Mouse (Mus musculus) stomach, postnatal 0 days (tissue): ENCODE results near the gene Clec2d. TPM values are rescaled to one million over a fixed set of nuclear protein-coding genes. Genes with fewer than 3 reads are reported as not detected.

Experiments used
- ATAC-seq: fragments of 200-750 bp; cut with Nextera tagmentation; 2 replicates; pipeline ENCODE4 v1.8.0; 2017; ENCODE audit not compliant: low FRiP score, low TSS enrichment
- DNase-seq: peaks from one replicate; pipeline ENCODE4 v3.0.0-alpha.2; 2016; ENCODE audit warnings: low spot score
- H3K27ac ChIP-seq: fragments of 300-500 bp; sonication (generic); replicated peaks from 2 replicates; pipeline ENCODE4 v1.5.1; 2014; ENCODE audit warnings: mild to moderate bottlenecking, control low read depth
- H3K27me3 ChIP-seq: fragments of 300-500 bp; sonication (generic); 2 replicates; pipeline ENCODE4 v1.6.1; 2014; ENCODE audit warnings: low read length; ENCODE audit not compliant: control insufficient read depth, insufficient read depth
- H3K36me3 ChIP-seq: fragments of 300-500 bp; sonication (generic); 2 replicates; pipeline ENCODE4 v1.6.1; 2014; ENCODE audit warnings: low read length, mixed read lengths; ENCODE audit not compliant: control insufficient read depth, insufficient read depth
- H3K4me1 ChIP-seq: fragments of 300-500 bp; sonication (generic); replicated peaks from 2 replicates; pipeline ENCODE4 v1.6.1; 2014; ENCODE audit warnings: antibody characterized with exemption; ENCODE audit not compliant: control insufficient read depth, insufficient read depth
- H3K4me2 ChIP-seq: fragments of 300-500 bp; sonication (generic); replicated peaks from 2 replicates; pipeline ENCODE4 v1.6.1; 2014; ENCODE audit warnings: low read depth, mild to moderate bottlenecking, control low read depth, moderate library complexity
- H3K4me3 ChIP-seq: fragments of 300-500 bp; sonication (generic); 2 replicates; pipeline ENCODE4 v1.5.1; 2014; ENCODE audit warnings: low read depth, low read length, control low read depth
- H3K9ac ChIP-seq: fragments of 300-500 bp; sonication (generic); 2 replicates; pipeline ENCODE4 v1.6.1; 2014; ENCODE audit warnings: mild to moderate bottlenecking, low read length, control low read depth, mixed read lengths
- H3K9me3 ChIP-seq: fragments of 300-500 bp; sonication (generic); 2 replicates; pipeline ENCODE4 v1.6.1; 2016; ENCODE audit warnings: low read length; ENCODE audit not compliant: control insufficient read depth
- CTCF ChIP-seq: IDR thresholded peaks from 2 replicates; pipeline ENCODE4 v1.5.1; 2016; ENCODE audit warnings: antibody characterized with exemption, low read depth, mild to moderate bottlenecking, moderate library complexity
- EP300 ChIP-seq: optimal IDR thresholded peaks from 2 replicates; pipeline ENCODE3; 2016; ENCODE audit warnings: antibody characterized with exemption
- WGBS: fragments of 180-500 bp; shearing (Covaris S2); extraction: QIAGEN DNeasy Blood & Tissue Kit; methylation state at CpG from one replicate; pipeline ENCODE4 v1.1.7; 2014; 5-methylcytosine and 5-hydroxymethylcytosine counted together
- polyA plus RNA-seq: library from polyadenylated mRNA; unstranded; fragments of >200 nt; fragmentation: Nextera tagmentation; extraction: Ambion mirVana; gene quantifications from 2 replicates; pipeline ENCODE4 v1.2.1, GENCODE M21; 2015

Gene Clec2d
- polyA plus RNA-seq, 1 experiment from 2014 or later, result 0.42 TPM

DNA sequence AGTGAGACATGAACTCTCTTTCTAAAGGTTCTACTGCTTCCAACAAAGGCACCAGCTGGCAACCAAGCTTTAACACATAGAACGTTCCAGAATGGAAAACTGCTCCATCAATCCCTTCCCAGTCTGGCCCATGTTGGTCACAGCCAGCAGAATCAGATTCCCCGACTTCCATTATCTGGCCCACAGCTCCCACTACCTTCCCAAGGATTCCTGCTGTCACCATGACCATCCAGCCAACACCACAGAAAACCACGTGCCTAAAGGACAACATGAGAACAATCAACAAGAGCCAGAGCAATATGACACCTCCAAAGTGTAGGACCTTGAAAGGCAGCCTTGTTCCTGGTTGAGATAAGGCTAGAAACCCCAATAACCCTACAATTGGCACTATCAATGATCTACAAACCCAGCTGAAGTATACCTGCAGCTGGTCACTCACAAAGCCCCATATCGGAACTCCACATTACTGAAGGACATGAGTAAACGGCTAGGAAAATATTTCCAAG lies 37.8 kb downstream of the Clec2d start:
- Histone ChIP-seq H3K27ac (0 out of 2 replicates have a peak overlapping the region, but pooled peaks have one; percentile 30), H3K4me2 (no peak overlapping the region), H3K4me1 (no peaks in the 10 kb centered on the region), H3K27me3 (no peaks in the 10 kb centered on the region), H3K4me3 (no peak overlapping the region), H3K9me3 (no peaks in the 10 kb centered on the region), H3K9ac (no peak overlapping the region), H3K36me3 (no peaks in the 10 kb centered on the region)
- 68% methylated on average over 5 of the region's 5 CpGs for WGBS
- DNase-seq (no peak), ATAC-seq (peak; percentile 75)
- no peak for TF ChIP-seq EP300
- TF ChIP-seq CTCF, result no peak

DNA sequence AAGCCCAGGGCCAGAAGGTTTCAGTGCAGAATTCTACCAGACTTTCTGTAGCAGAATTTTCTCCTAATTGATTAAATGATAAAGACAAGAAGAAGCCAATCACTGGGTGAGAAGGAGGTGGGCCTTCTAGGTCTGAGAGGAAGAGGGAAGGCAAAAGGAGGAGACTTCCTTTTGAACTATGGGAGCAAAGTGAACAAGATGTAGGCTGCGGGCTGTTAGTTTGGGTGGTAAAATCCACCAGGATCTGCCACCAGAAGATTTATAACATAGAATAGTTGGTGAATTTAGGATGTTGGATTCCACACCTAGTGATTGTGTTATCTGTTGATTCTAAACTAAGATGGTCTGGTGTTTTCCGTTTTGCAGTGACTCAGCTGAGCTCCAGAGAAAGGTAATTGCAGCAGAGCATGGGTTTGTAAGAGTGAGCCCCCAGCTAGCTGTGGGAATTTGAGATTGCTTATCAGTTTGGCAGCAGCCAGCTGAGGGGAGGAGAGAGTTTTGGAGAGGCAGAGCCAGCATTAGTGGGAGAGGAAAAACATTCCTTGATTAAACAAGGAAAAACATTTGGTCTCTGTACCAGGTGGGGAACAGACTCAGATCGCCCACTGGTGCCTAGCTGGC lies 39.6 kb downstream of the Clec2d start:
- WGBS, result 67% methylated on average over 3 of the region's 3 CpGs
- H3K36me3 ChIP-seq, result no peaks in the 10 kb centered on the region
- DNase-seq (no peak), ATAC-seq (no peak)
- no peak overlapping the region for H3K27ac ChIP-seq
- no peaks in the 10 kb centered on the region for H3K27me3 ChIP-seq
- H3K9me3 ChIP-seq, result no peaks in the 10 kb centered on the region
- H3K9ac ChIP-seq, result no peak overlapping the region
- H3K4me2 ChIP-seq, result no peak overlapping the region
- no peak overlapping the region for H3K4me3 ChIP-seq
- TF ChIP-seq EP300 (no peak), CTCF (no peak)
- H3K4me1 ChIP-seq, result no peaks in the 10 kb centered on the region

DNA sequence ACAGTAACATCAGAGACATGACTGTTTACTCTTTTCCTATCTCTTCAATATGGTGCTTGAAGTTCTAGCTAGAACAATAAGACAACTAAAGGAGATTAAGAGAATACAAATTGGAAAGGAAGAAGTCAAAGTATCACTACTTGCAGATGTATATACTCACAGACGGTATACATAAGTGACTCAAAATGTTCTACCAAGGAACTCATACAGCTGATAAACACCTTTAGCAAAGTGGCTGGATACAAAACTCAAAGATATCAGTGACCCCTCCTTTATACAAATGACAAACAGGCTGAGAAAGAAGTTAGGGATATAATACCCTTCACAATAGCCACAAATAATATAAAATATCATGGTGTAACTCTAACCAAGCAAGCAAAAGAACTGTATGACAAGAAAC lies 40.6 kb downstream of the Clec2d start:
- H3K27ac ChIP-seq, result no peak overlapping the region
- H3K9me3 ChIP-seq, result no peaks in the 10 kb centered on the region
- H3K4me1 ChIP-seq, result no peaks in the 10 kb centered on the region
- no peaks in the 10 kb centered on the region for H3K27me3 ChIP-seq
- TF ChIP-seq EP300 (no peak), CTCF (no peak)
- H3K36me3 ChIP-seq, result no peaks in the 10 kb centered on the region
- DNase-seq (no peak), ATAC-seq (no peak)
- no peak overlapping the region for H3K4me3 ChIP-seq
- H3K9ac ChIP-seq, result no peak overlapping the region
- no peak overlapping the region for H3K4me2 ChIP-seq
- 91% methylated on average over 1 of the region's 1 CpGs for WGBS

DNA sequence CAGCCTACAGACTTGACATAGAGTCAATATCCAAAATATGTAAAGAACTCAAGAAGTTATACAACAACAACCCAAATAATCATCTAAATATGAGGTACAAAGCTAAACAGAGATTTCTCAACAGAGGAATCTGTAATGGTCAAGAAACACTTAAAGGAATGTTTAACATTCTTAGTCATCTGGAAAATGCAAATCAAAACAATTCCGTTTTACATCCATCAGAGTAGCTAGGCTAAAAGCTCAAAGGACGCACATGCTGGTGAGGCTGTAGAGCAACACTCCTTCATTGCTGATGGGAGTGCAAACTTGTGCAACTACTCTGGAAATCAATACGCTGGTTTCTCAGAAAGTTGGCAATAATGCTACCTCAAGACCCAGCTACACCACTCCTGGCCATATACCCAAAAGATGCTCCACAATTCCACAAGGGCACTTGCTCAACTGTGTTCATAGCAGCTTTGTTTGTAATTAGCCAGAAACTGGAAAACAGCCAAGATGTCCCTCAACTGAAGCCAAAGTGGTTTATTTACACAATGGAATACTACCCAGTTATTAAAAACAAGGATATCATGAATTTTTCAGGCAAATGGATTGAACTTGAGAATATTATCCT lies 41.9 kb downstream of the Clec2d start:
- 67% methylated on average over 3 of the region's 3 CpGs for WGBS
- no peaks in the 10 kb centered on the region for H3K36me3 ChIP-seq
- H3K4me1 ChIP-seq, result no peaks in the 10 kb centered on the region
- no peak overlapping the region for H3K9ac ChIP-seq
- H3K27ac ChIP-seq, result no peak overlapping the region
- TF ChIP-seq EP300 (no peak), CTCF (no peak)
- H3K4me2 ChIP-seq, result no peak overlapping the region
- H3K4me3 ChIP-seq, result no peak overlapping the region
- H3K9me3 ChIP-seq, result no peaks in the 10 kb centered on the region
- no peaks in the 10 kb centered on the region for H3K27me3 ChIP-seq
- ATAC-seq, result no peak
- DNase-seq, result no peak

DNA sequence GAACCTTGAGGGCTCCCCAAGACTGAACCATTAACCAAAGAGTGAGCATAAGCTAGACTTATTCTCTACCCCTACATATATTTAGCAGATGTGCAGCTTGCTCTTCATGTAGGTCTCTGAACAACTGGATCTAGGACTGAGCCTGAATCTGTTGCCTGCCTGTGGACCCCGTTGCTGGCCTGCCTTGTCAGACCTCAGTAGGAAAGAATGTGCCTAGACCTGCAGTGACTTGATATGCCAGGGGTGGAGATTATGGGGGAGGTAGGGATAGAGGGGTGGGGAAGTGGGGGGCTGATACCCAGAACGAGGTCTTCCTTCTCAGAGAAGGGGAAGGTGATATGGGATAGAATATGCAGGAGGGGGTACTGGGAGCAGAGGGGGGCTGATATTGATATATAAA lies 43.2 kb downstream of the Clec2d start:
- no peaks in the 10 kb centered on the region for H3K36me3 ChIP-seq
- DNase-seq (no peak), ATAC-seq (no peak)
- H3K9me3 ChIP-seq, result no peaks in the 10 kb centered on the region
- H3K27ac ChIP-seq, result 0 out of 2 replicates have a peak overlapping the region, but pooled peaks have one; percentile 13
- no peak for TF ChIP-seq CTCF
- no peak for TF ChIP-seq EP300
- H3K4me3 ChIP-seq, result no peak overlapping the region
- no peaks in the 10 kb centered on the region for H3K4me1 ChIP-seq
- 81% methylated on average over 2 of the region's 2 CpGs for WGBS
- H3K4me2 ChIP-seq, result no peak overlapping the region
- H3K27me3 ChIP-seq, result no peaks in the 10 kb centered on the region
- no peak overlapping the region for H3K9ac ChIP-seq

DNA sequence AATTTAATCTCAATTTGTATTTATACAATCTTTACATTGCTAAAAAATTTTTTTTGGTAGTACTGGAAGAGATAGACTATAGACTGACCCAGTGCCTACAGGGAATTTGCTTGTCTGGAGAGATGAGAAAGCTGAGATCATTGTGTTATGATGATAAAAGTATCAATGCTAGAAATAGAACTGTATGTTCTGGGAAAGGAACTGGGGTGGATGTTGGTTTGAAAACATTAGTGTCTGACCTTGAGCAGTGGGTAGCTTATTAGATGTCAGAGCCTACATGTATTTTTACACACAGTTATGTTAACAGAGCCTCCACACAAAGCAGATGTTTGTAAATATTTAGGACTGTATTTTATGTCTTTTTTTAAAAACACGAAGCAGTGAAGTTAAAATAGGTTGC lies 43.7 kb downstream of the Clec2d start:
- 64% methylated on average over 1 of the region's 1 CpGs for WGBS
- H3K36me3 ChIP-seq, result no peaks in the 10 kb centered on the region

More for the DNA sequence above, 43.7 kb downstream of the Clec2d start:
- Histone ChIP-seq H3K27me3 (no peaks in the 10 kb centered on the region), H3K4me2 (no peak overlapping the region), H3K4me3 (no peak overlapping the region), H3K9ac (no peak overlapping the region), H3K4me1 (peaks cover 2% of the 10 kb centered on the region; the same call in 1 of the 2 replicates), H3K27ac (no peak overlapping the region), H3K9me3 (no peaks in the 10 kb centered on the region)
- DNase-seq (no peak), ATAC-seq (no peak)
- no peak for TF ChIP-seq EP300
- no peak for TF ChIP-seq CTCF
